Mouse (Mus musculus) megakaryocyte progenitor cell, adult 5-6 weeks (primary cell): ENCODE data around the gene Ddx43. TPM values are rescaled to one million over a fixed set of nuclear protein-coding genes. Genes with fewer than 3 reads are reported as not detected.

Source experiments
- ATAC-seq: replicated peaks from 2 replicates; pipeline ENCODE4 v1.8.0; 2016; ENCODE audit warnings: mild to moderate bottlenecking, moderate TSS enrichment, inconsistent platforms; ENCODE audit not compliant: poor library complexity
- total RNA-seq, 2 experiments: library from RNA; stranded (forward) in 1 of 2; stranded (reverse) in 1 of 2; fragments of 157-497, 149-512 nt in 1 of 2; fragments of 200-1000 nt in 1 of 2; gene quantifications; 2 replicates each; pipeline versions ENCODE4 v1.2.3 to v1.2.4; 2015 to 2017

The Ddx43 gene
- total RNA-seq, 2 experiments from 2014 or later = 0.29 TPM; not detected in 1

- no peak for ATAC-seq
Measured at GRCm38 (mm10) chr9:78439426-78439825, 43.8 kb downstream of the Ddx43 start.

- no peak for ATAC-seq
Measured at GRCm38 (mm10) chr9:78442237-78442578, 46.6 kb downstream of the Ddx43 start.

GRCm38 (mm10) chr9:78442579-78443392 is 47.2 kb downstream of the Ddx43 start, which contains the start of gene Cgas:
TSS of gene Cgas (minus strand) at chr9:78443237.
- peak; percentile 75 for ATAC-seq

- ATAC-seq = no peak
Measured at GRCm38 (mm10) chr9:78447606-78447972, 52.0 kb downstream of the Ddx43 start.

- ATAC-seq = peak; percentile 77
Measured at GRCm38 (mm10) chr9:78447973-78448873, 52.6 kb downstream of the Ddx43 start, which contains the start of the genes Mto1 and Gm17324. TSS of gene Mto1 (plus strand) at chr9:78448208. TSS of gene Gm17324 (minus strand) at chr9:78448786.

- ATAC-seq = peak; percentile 25; the same call in 1 of the 2 replicates
Measured at GRCm38 (mm10) chr9:78450404-78450803, 54.8 kb downstream of the Ddx43 start.

- peak; percentile 62 for ATAC-seq
Measured at GRCm38 (mm10) chr9:78451382-78451781, 55.8 kb downstream of the Ddx43 start.

- ATAC-seq = no peak
Measured at GRCm38 (mm10) chr9:78457026-78457425, 61.4 kb downstream of the Ddx43 start.

- peak; percentile 91 for ATAC-seq
Measured at GRCm38 (mm10) chr9:78463337-78463736, 67.8 kb downstream of the Ddx43 start.

GRCm38 (mm10) chr9:78465725-78466124 is 70.1 kb downstream of the Ddx43 start:
- no peak for ATAC-seq

Other genes with a start within 250 kb of the Ddx43 start
- gene Gsta4, start 213.0 kb upstream of the Ddx43 start, total RNA-seq (2015) = 1.5 and 2.9 TPM in 2 replicates
- 2.6 and 4.9 TPM in 2 replicates for gene Gsta4, start 213.0 kb upstream of the Ddx43 start, total RNA-seq (2017)
- not detected in 2 replicates for gene Gsta1, start 165.1 kb upstream of the Ddx43 start, total RNA-seq (2015)
- gene Gsta1, start 165.1 kb upstream of the Ddx43 start, total RNA-seq (2017) = not detected in 2 replicates
- gene Gm3776, start 138.6 kb upstream of the Ddx43 start, total RNA-seq (2015) = not detected in 2 replicates
- not detected in 2 replicates for gene Gm3776, start 138.6 kb upstream of the Ddx43 start, total RNA-seq (2017)
- not detected in 2 replicates for gene Gm10639, start 105.9 kb upstream of the Ddx43 start, total RNA-seq (2015)
- not detected in 2 replicates for gene Gm10639, start 105.9 kb upstream of the Ddx43 start, total RNA-seq (2017)
- not detected in 2 replicates for gene Omt2a, start 81.0 kb upstream of the Ddx43 start, total RNA-seq (2015)
- gene Omt2a, start 81.0 kb upstream of the Ddx43 start, total RNA-seq (2017) = not detected in 2 replicates
- gene Omt2b, start 68.2 kb upstream of the Ddx43 start, total RNA-seq (2015) = not detected in 2 replicates
- gene Omt2b, start 68.2 kb upstream of the Ddx43 start, total RNA-seq (2017) = not detected in 2 replicates
- not detected in 2 replicates for gene Gsta2, start 40.0 kb upstream of the Ddx43 start, total RNA-seq (2015)
- gene Gsta2, start 40.0 kb upstream of the Ddx43 start, total RNA-seq (2017) = not detected in 2 replicates
- not detected in 2 replicates for gene Dppa5a, start 27.6 kb upstream of the Ddx43 start, total RNA-seq (2015)
- not detected in 2 replicates for gene Dppa5a, start 27.6 kb upstream of the Ddx43 start, total RNA-seq (2017)
- not detected in 2 replicates for gene Ooep, start 17.1 kb upstream of the Ddx43 start, total RNA-seq (2015)
- not detected in 2 replicates for gene Ooep, start 17.1 kb upstream of the Ddx43 start, total RNA-seq (2017)
- 21.4 and 23.4 TPM in 2 replicates for gene Cgas, start 47.5 kb downstream of the Ddx43 start, total RNA-seq (2015)
- gene Cgas, start 47.5 kb downstream of the Ddx43 start, total RNA-seq (2017) = 13.7 and 20.4 TPM in 2 replicates
- 24.5 and 38.6 TPM in 2 replicates for gene Mto1, start 52.4 kb downstream of the Ddx43 start, total RNA-seq (2015)
- 27.1 and 44.0 TPM in 2 replicates for gene Mto1, start 52.4 kb downstream of the Ddx43 start, total RNA-seq (2017)
- not detected in 2 replicates for gene Gm17324, start 53.0 kb downstream of the Ddx43 start, total RNA-seq (2015)
- gene Gm17324, start 53.0 kb downstream of the Ddx43 start, total RNA-seq (2017) = not detected in 2 replicates
- 20,259 and 20,522 TPM in 2 replicates for gene Eef1a1, start 93.4 kb downstream of the Ddx43 start, total RNA-seq (2015)
- 11,199 and 11,450 TPM in 2 replicates for gene Eef1a1, start 93.4 kb downstream of the Ddx43 start, total RNA-seq (2017)
- gene Slc17a5, start 192.3 kb downstream of the Ddx43 start, total RNA-seq (2015) = 9.7 and 10.0 TPM in 2 replicates
- gene Slc17a5, start 192.3 kb downstream of the Ddx43 start, total RNA-seq (2017) = 6.6 and 7.0 TPM in 2 replicates
- gene Cd109, start 219.8 kb downstream of the Ddx43 start, total RNA-seq (2015) = 0.05 and 0.17 TPM in 2 replicates
- gene Cd109, start 219.8 kb downstream of the Ddx43 start, total RNA-seq (2017) = not detected in 2 replicates